Mouse (Mus musculus): Measurements from ENCODE around the gene Eif4g3. TPM values are rescaled to one million over a fixed set of nuclear protein-coding genes. Genes with fewer than 3 reads are reported as not detected.

Gene Eif4g3
- polyA plus RNA-seq, 1 experiment from 2014 or later, result 41.9 TPM

DNA sequence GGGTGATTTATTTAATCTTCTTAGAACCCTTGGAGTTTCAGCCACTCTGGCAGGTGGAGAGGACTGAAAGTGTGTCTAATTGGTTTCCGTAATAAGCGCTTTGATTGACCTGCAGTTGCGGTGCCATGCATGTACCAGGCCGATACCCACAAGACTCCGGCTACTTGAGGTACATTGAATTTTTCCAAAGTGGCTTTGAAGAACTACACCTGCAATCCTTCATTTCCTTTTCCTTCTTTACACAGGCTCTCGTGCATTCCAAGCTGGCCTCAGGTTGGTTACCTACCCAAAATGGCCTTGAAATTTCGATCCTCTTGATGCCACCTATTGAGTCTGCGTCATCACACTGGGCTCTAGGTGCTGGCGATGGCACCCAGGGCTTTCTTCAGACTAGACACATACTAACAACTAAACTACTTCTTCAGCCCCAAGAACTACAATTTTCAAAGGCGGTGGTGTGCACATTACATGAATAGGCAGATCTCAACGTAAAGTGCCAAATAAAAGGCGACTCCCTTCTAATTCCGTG lies 222.9 kb downstream of the Eif4g3 start:
- no peak for DNase-seq (ENCODE audit: low spot score)
- peak overlapping the region; percentile 99 for H3K4me3 ChIP-seq
- no peaks in the 10 kb centered on the region for H3K27me3 ChIP-seq (replicated peaks; ENCODE audit: low read depth, poor library complexity, severe bottlenecking)
- WGBS, result 51% methylated on average over 13 of the region's 13 CpGs
- peak overlapping the region; percentile 100 for H3K27ac ChIP-seq (replicated peaks)
- H3K4me1 ChIP-seq, result peaks cover 35% of the 10 kb centered on the region
- no peaks in the 10 kb centered on the region for H3K9me3 ChIP-seq
- peaks cover 26% of the 10 kb centered on the region for H3K36me3 ChIP-seq (replicated peaks)

DNA sequence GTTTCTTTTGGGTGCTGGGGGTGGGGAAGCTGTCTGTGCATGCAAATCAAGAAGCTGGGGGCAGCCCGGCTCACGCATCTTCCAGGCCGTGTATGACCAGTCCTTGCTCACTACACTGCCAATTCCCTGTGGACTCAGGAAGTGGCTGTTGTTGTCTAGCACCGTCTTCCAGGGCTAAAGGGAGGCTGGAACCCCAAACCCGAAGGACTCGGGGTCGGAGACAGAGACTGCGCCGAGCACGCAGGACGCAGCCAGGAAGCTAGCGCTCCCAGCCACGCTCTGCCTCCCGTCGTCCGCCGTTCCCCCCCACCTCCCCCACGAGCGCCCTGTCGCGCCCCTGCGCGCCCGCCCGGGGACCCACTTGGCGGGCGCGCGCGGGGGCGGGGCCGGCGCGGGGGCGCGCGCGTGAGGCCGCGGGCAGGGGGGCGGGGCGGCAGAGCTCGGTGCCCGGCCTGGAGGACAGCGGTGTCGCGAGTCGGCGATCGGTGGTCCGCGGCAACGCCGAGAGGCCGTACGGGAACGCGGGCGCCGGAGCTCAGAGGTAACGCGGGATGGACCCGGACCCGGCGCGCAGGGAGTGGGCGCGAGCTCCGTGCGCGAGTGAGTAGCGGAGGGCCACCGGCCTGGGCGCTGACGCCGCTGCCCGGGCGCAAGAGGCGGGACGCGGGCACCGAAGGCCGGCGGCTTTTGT lies 223.5 kb downstream of the Eif4g3 start, which contains the start of gene Hp1bp3:
Hp1bp3 (plus strand) TSS at position 97 of the 691 bp plus-strand sequence.
- H3K27ac ChIP-seq (replicated peaks), result peak within 1 kb of the TSS; percentile 100
- under 1% methylated on average over 84 of the region's 84 CpGs for WGBS
- H3K27me3 ChIP-seq (replicated peaks; ENCODE audit: low read depth, poor library complexity, severe bottlenecking), result no peaks in the 10 kb centered on the region

DNA sequence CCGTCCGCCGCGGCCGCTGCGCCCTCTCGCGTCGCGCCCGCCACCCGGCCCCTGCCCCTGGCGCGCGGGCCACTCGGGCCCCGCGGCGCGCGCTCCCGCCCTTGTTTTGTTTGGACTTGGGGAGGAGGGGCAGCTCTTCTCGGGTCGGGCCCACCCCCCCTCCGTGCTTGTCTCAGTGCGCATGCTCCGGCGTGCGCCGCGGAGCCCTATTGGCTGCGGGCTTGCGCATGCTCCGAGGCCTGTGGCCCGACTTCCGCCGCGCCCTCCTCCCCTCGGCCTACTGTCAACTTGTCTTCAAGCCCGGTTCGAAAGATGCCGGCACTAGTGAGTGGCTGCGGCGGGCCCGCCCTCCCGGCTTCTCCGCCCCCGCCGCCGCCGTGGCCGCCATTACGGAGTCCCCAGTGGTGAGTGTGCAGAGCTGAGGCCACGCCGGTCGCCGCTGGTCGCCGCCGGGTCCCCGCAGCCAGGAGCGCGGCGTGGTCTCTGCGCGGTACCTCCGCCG lies 224.1 kb downstream of the Eif4g3 start:
- WGBS, result under 1% methylated on average over 68 of the region's 68 CpGs
- DNase-seq (ENCODE audit: low spot score), result peak; percentile 99
- Histone ChIP-seq H3K36me3 (replicated peaks) (peaks cover 36% of the 10 kb centered on the region), H3K27me3 (replicated peaks; ENCODE audit: low read depth, poor library complexity, severe bottlenecking) (no peaks in the 10 kb centered on the region), H3K4me1 (peaks cover 35% of the 10 kb centered on the region), H3K27ac (replicated peaks) (peak overlapping the region; percentile 100), H3K9me3 (no peaks in the 10 kb centered on the region), H3K4me3 (peak overlapping the region; percentile 99)

More for the DNA sequence above, 223.5 kb downstream of the Eif4g3 start, which contains the start of gene Hp1bp3:
- peak; percentile 90 for DNase-seq (ENCODE audit: low spot score)
- peaks cover 30% of the 10 kb centered on the region for H3K36me3 ChIP-seq (replicated peaks)
- peak within 1 kb of the TSS; percentile 99 for H3K4me3 ChIP-seq
- H3K9me3 ChIP-seq, result no peaks in the 10 kb centered on the region
- peaks cover 35% of the 10 kb centered on the region for H3K4me1 ChIP-seq

DNA sequence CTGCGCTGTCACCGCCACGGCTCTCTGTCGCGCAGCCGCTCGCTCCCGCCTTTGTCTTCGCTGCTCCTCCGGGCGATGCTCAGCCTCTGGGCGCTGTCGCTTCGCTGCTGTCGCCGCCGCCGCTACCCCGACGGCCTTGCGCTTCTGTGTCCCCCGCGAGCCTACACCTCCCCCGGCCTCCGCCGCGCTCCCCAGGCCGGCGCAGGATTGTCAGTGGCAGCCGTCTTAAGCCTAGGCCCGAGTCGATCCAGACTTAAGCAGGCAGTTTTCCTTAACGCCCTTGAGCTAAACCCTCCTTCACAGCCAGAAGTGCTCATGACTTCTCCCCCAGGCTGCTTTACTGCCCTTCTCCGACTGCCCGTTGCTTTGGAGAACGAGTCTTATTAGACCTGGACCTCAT lies 224.6 kb downstream of the Eif4g3 start:
- no peak for DNase-seq (ENCODE audit: low spot score)
- Histone ChIP-seq H3K4me1 (peaks cover 35% of the 10 kb centered on the region), H3K9me3 (no peaks in the 10 kb centered on the region), H3K4me3 (peak overlapping the region; percentile 99), H3K27me3 (replicated peaks; ENCODE audit: low read depth, poor library complexity, severe bottlenecking) (no peaks in the 10 kb centered on the region), H3K36me3 (replicated peaks) (peaks cover 41% of the 10 kb centered on the region), H3K27ac (replicated peaks) (peak overlapping the region; percentile 100)
- WGBS, result 1% methylated on average over 36 of the region's 36 CpGs

DNA sequence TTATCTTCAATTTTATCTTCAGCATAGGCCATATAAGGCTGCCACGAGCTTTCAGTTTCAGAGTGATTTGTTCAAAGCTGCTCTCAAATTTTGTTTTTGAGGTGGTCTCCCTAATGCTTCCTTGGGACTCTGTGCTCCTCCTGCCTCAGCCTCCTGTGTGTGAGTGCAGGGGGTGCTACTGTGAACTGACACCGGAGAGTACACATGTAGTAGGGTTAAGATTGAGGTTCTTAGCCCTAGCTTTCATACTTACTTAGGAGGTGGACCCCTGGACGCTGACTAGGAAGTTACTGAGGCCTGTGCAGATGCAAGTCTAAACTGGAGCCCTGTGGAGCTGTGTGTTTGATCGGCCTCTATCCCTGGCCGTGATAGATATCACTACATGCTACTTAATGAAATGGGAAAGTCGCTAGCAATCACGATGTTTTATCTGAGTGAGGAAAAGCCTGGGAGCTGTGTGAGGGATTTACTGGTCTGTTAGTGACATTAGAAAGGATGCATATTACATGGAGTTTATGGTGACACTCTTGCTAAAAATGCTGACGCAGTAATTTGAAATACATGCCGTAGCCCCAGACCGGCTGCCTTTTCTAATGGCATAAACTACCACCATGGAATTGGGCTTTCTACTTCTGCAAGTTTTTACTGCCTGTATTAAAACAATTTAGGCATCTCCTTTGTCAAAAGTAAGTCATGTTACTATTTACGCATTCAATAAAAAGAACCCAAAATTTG lies 225.3 kb downstream of the Eif4g3 start:
- 87% methylated on average over 11 of the region's 11 CpGs for WGBS
- Histone ChIP-seq H3K4me1 (peaks cover 35% of the 10 kb centered on the region), H3K9me3 (no peaks in the 10 kb centered on the region), H3K27me3 (replicated peaks; ENCODE audit: low read depth, poor library complexity, severe bottlenecking) (no peaks in the 10 kb centered on the region), H3K27ac (replicated peaks) (peak overlapping the region; percentile 100), H3K36me3 (replicated peaks) (peaks cover 48% of the 10 kb centered on the region), H3K4me3 (peak overlapping the region; percentile 99)
- DNase-seq (ENCODE audit: low spot score), result no peak

DNA sequence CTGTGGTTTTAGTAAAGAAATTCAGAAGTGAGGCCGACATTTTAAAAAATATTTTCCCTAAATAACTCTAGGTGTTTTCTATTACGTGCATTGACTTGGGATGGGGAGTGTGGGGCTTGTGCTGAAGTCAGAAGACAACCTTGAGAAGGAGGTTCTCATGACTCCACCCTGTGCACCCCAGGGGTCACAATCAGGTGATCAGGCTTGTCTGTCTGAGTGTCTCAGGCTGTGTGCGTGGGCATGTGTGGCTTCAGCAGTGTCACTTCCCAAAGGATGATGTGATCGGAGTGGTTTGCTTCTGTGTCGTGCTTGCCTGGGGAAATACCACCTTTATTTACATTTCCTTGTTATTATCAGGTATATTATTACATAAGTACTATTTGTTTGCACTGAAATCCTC lies 226.5 kb downstream of the Eif4g3 start:
- H3K27me3 ChIP-seq (replicated peaks; ENCODE audit: low read depth, poor library complexity, severe bottlenecking), result no peaks in the 10 kb centered on the region
- H3K4me3 ChIP-seq, result no peak overlapping the region
- 88% methylated on average over 5 of the region's 5 CpGs for WGBS
- peaks cover 60% of the 10 kb centered on the region for H3K36me3 ChIP-seq (replicated peaks)
- peaks cover 35% of the 10 kb centered on the region for H3K4me1 ChIP-seq
- no peak overlapping the region for H3K27ac ChIP-seq (replicated peaks)
- H3K9me3 ChIP-seq, result no peaks in the 10 kb centered on the region
- DNase-seq (ENCODE audit: low spot score), result no peak

DNA sequence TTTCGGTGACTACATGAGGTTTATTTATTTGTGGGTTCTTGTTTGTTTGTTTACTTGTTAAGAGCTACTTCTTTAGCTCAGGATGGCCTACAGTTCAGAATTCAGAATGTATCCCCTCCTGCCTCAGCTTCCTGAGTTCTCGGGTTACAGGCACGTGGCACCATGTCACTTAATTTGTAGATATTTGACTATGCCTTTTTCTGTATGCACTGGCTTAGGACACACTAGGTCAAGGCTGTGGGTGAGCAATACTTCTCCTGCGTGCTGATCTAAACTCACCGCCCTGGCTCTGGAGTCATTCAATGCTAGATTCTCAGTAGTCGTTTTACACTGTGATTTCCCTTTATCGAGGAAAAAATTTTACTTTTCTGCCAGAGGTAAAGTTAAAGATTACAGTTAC lies 227.9 kb downstream of the Eif4g3 start:
- Histone ChIP-seq H3K27me3 (replicated peaks; ENCODE audit: low read depth, poor library complexity, severe bottlenecking) (no peaks in the 10 kb centered on the region), H3K4me3 (no peak overlapping the region), H3K9me3 (no peaks in the 10 kb centered on the region), H3K4me1 (peaks cover 31% of the 10 kb centered on the region), H3K27ac (replicated peaks) (no peak overlapping the region), H3K36me3 (replicated peaks) (peaks cover 74% of the 10 kb centered on the region)
- DNase-seq (ENCODE audit: low spot score), result no peak
- 87% methylated on average over 7 of the region's 7 CpGs for WGBS

DNA sequence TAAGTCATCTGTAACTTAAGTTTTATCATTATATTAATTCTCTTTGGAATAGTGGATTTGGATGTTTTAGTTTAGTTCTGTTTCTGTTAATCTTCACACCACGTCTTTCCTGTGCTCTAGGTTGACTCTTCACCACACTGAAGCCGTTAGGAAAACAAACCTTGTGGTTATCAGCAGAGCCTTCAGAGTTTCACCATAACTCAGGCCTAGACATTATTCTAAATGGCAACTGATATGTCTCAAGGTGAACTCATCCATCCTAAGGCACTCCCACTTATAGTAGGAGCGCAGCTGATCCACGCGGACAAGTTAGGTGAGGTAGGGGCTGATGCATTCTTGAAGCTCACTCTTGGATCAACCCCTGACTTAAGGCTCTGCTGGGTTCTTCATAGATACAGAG lies 228.6 kb downstream of the Eif4g3 start:
- Histone ChIP-seq H3K4me1 (peaks cover 26% of the 10 kb centered on the region), H3K36me3 (replicated peaks) (peaks cover 80% of the 10 kb centered on the region), H3K27me3 (replicated peaks; ENCODE audit: low read depth, poor library complexity, severe bottlenecking) (no peaks in the 10 kb centered on the region), H3K27ac (replicated peaks) (no peak overlapping the region), H3K9me3 (no peaks in the 10 kb centered on the region), H3K4me3 (no peak overlapping the region)
- 91% methylated on average over 5 of the region's 5 CpGs for WGBS
- DNase-seq (ENCODE audit: low spot score), result no peak

DNA sequence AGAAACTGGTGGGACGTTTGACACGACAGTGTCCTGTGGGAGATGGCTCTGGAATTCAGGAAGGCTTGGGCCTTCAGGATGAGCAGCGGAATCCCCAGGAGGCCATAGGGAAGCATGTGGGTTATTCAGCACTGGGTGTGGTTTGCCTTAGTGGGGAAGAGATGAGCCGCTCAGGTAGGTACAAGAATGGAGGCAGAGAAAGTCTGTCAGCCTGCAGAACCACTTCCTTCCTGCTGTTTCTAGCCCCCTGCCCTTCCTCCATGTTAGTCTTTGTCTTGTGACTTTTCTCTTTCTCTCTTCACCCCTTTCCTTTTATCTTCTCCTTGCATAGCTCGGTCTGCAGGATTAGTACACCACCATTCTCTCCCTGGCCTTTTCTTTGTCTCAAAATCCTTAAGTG lies 229.6 kb downstream of the Eif4g3 start:
- no peaks in the 10 kb centered on the region for H3K9me3 ChIP-seq
- 85% methylated on average over 5 of the region's 5 CpGs for WGBS
- H3K27me3 ChIP-seq (replicated peaks; ENCODE audit: low read depth, poor library complexity, severe bottlenecking), result no peaks in the 10 kb centered on the region
- no peak overlapping the region for H3K4me3 ChIP-seq
- H3K27ac ChIP-seq (replicated peaks), result no peak overlapping the region
- H3K36me3 ChIP-seq (replicated peaks), result peaks cover 89% of the 10 kb centered on the region
- peaks cover 26% of the 10 kb centered on the region for H3K4me1 ChIP-seq
- no peak for DNase-seq (ENCODE audit: low spot score)

DNA sequence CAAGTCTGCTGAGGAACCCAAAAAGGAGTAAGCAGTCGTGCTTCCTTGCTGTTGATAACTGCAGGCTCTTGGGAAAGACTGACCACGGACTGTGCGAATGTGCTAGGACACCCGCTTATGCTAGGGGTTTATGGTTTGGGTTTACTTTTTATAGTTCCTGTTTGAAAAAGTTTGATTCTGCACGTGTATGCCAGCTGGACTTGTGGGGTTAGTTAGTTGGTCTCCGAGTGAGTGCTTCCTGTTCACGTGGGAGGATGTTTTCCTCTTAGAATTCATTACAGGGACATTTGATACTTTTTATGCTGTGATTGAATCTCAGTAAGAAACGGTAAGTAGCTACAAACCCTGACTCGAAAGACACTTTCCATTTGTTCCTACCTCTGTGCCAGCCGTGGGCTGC lies 230.8 kb downstream of the Eif4g3 start:
- H3K9me3 ChIP-seq, result no peaks in the 10 kb centered on the region
- H3K27me3 ChIP-seq (replicated peaks; ENCODE audit: low read depth, poor library complexity, severe bottlenecking), result no peaks in the 10 kb centered on the region
- WGBS, result 89% methylated on average over 10 of the region's 10 CpGs
- H3K36me3 ChIP-seq (replicated peaks), result peaks cover 94% of the 10 kb centered on the region
- peaks cover 14% of the 10 kb centered on the region for H3K4me1 ChIP-seq
- no peak overlapping the region for H3K4me3 ChIP-seq
- H3K27ac ChIP-seq (replicated peaks), result no peak overlapping the region
- DNase-seq (ENCODE audit: low spot score), result no peak

DNA sequence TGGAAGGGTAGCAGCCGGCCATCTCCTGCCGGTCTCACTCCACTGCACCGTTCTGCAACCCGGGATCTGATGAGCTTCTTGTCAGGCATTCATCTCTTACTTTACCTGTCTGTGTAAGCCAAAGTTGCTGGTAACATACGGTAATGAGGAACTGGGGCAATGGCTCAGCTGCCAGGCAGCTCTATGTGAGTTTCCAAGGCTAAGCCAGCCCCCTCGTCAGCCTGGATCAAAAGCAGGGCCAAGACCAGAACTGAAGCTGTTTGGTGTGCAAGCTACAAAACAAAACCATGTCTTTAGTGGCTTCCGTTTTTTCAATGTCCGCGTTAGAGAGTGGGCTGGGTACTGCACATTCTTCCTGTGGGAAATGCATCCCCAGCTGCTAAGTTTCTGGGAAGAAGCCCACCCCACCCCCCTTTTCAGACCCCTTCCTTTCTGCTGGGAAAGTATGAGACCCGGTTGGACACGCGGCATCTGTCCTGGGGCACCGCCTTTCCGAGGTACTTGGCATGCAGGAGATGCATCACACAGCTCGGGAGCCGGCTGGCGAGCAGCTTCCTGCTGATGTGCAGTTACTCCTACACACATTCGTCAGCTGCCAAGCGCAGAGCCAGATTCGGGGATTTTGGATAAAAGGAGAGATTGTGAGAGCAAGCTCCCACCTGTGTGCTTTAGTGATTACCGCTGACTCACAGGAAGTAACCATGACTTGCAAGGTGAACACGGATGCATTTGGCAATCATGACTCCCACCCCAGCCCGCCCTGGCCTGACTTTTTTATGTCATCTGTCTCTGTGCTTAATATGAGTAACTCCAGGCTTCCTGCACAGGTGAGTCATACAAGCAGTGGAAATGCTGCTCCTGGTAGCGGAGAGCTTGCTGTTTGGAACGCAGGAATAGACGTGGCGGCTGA lies 254.2 kb downstream of the Eif4g3 start:
- Histone ChIP-seq H3K27ac (replicated peaks) (no peak overlapping the region), H3K36me3 (replicated peaks) (peaks cover 60% of the 10 kb centered on the region), H3K27me3 (replicated peaks; ENCODE audit: low read depth, poor library complexity, severe bottlenecking) (peaks cover 48% of the 10 kb centered on the region), H3K9me3 (no peaks in the 10 kb centered on the region), H3K4me3 (no peak overlapping the region), H3K4me1 (peaks cover 30% of the 10 kb centered on the region)
- 81% methylated on average over 27 of the region's 27 CpGs for WGBS
- no peak for DNase-seq (ENCODE audit: low spot score)

All from embryonic facial prominence, embryonic 10.5 days (tissue).